Mouse (Mus musculus): ENCODE measurements at regions not wholly inside any gene's neighbourhood (a gene's known extent, or its start where the extent isn't known, plus 50 kb on each side); places are given as distances from the start of the nearest gene placed in this dataset.

GRCm38 (mm10) chr4:125765171-125765570 is 259.2 kb upstream of the Csf3r start:
- no peak for DNase-seq (ENCODE audit: extremely low spot score, low spot score)

DNA sequence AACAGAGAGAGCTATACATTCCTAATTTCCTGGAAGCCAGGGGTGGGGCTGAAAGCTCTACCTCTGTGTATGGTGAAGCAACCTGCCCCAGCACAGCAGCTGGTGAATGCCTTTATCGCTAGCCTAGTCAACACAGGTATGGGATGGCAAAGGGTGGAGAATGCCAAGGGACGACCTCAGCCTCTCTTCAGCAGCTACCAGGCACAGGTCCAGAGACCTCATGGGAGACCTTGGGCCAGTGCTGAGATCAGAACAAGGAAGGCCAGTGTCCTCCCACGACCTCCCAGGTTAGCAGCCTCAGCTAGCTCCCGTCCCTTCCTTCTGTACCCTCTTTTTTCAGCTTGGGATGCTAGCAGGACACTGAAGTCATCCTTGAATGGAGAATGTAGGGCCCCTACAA is 247.2 kb upstream of the Csf3r start:
- no peak for DNase-seq (ENCODE audit: extremely low spot score, low spot score)

- no peak for DNase-seq (ENCODE audit: extremely low spot score, low spot score)
Observed at GRCm38 (mm10) chr4:125780113-125780512, 244.2 kb upstream of the Csf3r start.

DNA sequence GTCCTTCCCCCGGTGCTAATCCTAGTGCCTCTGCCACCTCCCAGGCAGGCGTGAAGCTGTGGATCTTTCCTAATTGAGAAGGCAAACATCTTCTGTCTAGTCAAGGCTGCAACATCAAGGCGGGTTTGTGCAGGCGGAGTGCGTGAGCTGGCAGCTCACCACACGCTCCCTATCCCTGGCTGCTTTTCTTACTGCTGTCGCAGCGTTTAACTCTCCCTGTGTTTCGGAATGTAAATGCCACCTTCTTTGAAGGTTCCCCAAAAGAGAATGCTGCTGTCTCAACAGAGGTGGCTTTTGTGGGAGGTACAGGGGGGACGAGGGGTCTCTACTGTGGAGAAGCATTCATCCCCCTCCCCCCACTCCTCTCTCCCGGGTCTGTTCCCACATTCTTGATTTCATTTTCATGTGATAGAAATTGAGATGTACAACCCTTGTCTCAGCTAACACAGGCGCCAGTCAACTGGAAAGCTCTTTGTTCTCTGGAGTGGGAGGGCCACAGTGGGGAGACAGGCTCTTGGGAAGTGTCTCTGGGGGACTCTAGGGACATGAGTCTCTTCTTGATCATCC is 243.3 kb upstream of the Csf3r start:
- DNase-seq (ENCODE audit: extremely low spot score, low spot score) = no peak

- no peak for DNase-seq (ENCODE audit: extremely low spot score, low spot score)
Observed at GRCm38 (mm10) chr4:125782346-125782745, 242.0 kb upstream of the Csf3r start.

GRCm38 (mm10) chr4:125786083-125786482 is 238.3 kb upstream of the Csf3r start:
- DNase-seq (ENCODE audit: extremely low spot score, low spot score) = no peak

DNA sequence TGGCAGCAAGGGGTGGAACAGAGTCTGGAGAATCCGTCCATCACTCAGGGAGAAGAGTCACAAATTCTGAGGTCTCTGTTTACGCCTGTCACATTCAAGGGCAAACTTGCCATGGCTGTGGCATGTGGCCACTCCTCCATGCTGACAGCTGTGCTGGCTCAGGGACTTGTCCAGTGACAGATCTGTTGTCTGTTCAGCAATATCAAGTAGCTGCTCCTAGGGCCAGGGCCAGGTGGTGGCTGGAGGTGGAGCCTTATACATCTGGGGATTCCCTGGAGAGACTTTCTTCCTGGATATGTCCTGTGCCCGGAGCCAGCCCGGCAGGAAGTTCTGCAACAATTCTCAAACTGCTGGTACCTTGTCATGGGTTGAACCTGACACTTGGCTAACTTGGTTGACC is 229.7 kb upstream of the Csf3r start:
- no peak for DNase-seq (ENCODE audit: extremely low spot score, low spot score)

DNA sequence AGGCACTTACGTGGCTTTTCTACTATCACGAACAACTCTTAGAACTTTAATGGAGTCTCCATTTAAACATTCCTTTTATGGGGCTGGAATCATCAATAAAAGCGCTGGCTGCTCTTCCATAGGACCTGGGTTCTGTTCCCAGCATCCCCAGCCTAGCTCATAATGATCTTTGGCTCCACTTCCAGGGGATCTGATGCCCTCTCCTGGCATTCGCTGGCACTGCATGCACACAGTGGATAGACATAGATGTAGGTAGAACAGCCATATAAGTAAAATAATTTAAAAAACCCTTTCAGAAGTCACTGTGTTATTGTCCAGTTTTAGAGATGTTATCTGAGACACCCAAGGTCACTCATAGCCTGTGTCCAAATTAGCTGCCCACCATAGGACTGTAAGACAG is 216.4 kb upstream of the Csf3r start:
- no peak for DNase-seq (ENCODE audit: extremely low spot score, low spot score)

DNA sequence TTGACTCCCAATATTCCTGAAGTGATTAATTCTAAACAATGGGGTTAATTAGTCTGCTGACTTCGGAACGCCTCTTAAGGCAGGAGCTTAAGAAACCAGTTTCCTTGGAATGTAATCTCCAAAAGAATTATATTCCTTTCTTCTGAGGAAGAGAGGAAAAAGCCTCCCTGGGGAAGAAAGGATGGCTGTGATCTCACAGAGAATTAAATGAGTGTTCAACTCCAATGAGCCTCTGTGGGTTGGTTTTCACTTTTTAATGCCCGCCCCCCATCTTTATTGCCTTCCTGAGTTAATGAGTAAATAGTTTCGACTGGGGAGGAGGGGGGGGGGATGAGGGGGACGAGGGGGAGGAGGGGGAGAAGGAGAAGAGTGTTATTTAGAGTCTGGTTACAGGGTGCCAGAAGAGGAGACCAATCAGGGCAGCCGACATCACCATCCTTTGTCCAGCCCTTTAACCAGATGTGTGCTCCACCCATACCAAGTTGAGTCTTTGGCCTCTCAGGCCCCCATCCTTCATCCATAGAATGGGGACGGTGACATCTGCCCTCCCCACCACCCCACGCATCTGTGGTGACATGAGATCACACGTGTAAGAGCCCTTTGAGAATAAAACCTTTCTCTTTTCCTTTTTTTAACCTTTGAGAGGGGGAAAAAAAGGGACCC is 214.8 kb upstream of the Csf3r start:
- no peak for DNase-seq (ENCODE audit: extremely low spot score, low spot score)

GRCm38 (mm10) chr4:125810247-125810646 is 214.1 kb upstream of the Csf3r start:
- DNase-seq (ENCODE audit: extremely low spot score, low spot score) = no peak

GRCm38 (mm10) chr4:125814311-125814710 is 210.0 kb upstream of the Csf3r start:
- DNase-seq (ENCODE audit: extremely low spot score, low spot score) = no peak

DNA sequence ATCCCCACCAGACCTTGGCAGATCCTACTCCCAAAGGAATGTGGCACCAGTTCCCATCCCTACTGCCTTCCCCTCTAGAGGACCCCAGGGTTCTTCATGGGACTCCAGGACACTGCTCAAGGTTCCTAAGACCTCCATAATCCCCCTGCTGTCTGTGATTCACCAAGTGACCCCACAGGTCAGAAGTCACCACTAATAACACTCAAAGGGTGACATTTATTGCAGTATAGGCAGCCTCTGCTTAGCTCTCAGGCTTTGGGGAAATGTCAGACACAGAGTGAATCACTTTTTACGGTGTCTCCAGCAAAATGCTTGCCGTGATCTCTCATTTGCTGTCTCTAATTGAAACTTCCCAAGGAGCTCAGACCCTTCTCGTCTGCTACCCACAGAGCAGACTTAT is 209.1 kb upstream of the Csf3r start:
- no peak for DNase-seq (ENCODE audit: extremely low spot score, low spot score)

GRCm38 (mm10) chr4:125824525-125824924 is 199.8 kb upstream of the Csf3r start:
- DNase-seq (ENCODE audit: extremely low spot score, low spot score) = no peak

GRCm38 (mm10) chr4:125826416-125826815 is 197.9 kb upstream of the Csf3r start:
- DNase-seq (ENCODE audit: extremely low spot score, low spot score) = no peak

DNA sequence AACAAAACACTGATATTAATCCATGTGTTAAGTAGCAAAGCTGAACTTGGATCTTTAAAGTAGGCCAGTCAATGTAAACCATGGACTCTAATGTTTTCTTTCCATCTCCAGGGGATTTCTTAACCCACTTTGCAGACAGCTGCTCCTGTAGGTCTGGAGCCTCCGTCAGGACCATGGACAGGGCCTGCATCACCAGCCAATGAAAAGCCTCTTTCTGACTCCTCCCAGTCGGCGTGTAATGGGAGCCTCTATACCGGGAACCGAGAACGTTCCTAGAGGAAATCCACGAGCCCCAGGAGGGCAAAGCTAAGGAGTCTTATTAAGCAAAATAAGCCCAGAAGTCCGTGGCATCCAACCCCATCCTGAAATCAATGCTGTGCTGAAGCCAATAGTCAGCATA is 189.1 kb upstream of the Csf3r start:
- DNase-seq (ENCODE audit: extremely low spot score, low spot score) = peak; percentile 81

DNA sequence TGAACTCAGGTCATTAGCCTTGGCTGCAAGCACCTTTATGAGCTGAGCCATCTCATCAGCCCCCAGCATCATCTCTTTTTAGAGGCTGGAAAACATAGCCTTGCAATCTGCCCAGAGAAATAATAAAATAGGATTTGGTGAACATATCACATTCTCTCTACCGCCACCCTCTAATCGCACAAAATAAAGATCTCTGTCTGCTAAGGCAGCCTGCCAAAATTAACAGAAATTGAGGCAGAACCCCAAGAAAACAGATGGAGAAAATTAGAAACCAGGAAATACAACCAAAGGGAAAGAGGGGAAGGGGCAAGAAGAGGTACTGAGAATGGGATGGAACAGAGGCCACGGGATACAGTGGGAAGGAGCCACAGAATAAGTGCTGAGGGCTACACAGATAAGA is 176.8 kb upstream of the Csf3r start:
- no peak for DNase-seq (ENCODE audit: extremely low spot score, low spot score)

DNA sequence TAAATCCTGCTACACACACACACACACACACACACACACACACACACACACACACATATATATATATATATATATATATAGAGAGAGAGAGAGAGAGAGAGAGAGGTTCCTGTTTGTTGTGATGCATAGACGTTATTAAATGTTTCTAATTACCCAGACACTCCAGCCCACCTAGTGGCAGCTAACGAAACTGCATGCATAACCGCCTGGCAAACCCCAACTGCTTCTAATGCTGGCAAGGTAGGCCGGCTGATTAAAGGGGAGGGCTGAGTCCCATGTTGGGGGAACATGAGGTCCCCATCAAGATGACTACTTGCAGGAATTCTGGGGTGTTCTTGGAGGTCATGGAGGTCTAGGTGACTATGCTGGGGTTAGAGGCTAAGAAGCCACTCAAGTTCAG is 174.1 kb upstream of the Csf3r start:
- peak; percentile 55 for DNase-seq (ENCODE audit: extremely low spot score, low spot score)

DNA sequence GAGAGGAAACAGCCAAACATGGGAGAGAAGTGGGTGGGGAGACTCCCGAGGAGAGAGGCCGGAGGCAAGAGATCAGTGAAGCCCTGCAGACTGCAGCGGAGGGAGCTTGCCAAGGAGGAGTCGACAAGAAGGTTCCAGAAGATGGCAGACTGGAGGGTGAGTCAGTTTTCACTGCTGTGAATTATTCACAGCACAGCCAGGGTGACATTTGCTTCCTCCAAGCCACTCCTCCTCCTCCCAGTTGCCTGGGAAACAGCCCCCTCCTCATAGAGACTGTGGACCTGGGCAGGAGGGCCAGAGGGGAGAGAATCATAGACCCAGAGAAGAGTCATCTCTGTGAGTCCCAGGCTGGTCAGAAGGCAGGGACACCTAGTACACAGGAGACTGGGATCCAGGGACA is 171.8 kb upstream of the Csf3r start:
- DNase-seq (ENCODE audit: extremely low spot score, low spot score) = no peak

DNA sequence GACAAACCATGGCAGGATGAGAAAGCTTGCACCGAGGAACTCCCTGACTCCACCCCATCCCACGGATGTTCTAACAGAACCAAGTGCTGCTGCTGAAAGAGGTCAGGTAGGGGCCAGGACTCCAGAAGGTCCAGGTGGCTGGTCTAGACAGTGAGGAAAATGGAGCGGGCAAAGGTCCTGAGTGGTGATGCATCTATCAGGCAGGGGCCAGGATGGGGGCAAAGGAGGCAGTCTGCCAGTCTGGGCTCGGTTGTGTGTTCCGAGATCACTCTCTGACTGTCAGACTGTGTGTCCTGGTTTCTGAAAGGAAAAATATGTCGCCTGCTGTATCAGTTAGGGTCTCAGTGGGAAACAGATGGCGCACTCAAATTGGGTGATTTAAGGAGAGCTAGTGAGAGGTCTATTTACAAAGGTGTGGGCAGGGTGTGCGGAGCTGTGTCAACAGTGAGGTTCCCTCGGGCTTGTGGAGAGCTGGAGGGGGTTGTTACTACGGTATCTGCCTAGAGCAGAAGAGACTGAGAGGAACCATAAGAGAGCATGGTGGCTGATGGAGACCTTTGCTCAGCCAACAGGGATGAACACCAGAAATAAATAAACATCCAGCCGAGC is 168.3 kb upstream of the Csf3r start:
- no peak for DNase-seq (ENCODE audit: extremely low spot score, low spot score)

- DNase-seq (ENCODE audit: extremely low spot score, low spot score) = no peak
Observed at GRCm38 (mm10) chr4:125856781-125857180, 167.6 kb upstream of the Csf3r start.

GRCm38 (mm10) chr4:125865057-125865456 is 159.3 kb upstream of the Csf3r start:
- DNase-seq (ENCODE audit: extremely low spot score, low spot score) = no peak

GRCm38 (mm10) chr4:125865728-125866127 is 158.6 kb upstream of the Csf3r start:
- no peak for DNase-seq (ENCODE audit: extremely low spot score, low spot score)

DNA sequence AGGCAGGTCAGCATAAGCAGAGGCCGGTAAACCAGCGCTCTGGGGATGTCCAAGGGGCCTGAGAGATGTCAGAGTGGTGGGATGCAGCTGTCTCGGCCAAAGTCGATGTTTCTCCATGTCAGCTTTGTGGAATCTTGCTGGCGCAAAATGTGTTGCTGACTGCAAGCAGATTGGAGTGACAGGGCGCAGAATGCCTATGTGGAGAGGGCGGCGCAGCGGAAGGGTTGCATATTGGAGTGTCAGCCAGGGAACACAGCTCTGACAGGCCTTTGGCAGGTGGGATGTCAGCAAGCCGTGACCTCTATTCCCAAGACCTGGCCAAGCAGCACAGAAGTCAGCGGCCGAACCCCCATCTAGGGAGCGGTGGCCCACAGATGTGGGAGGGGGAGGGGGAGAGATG is 153.1 kb upstream of the Csf3r start:
- no peak for DNase-seq (ENCODE audit: extremely low spot score, low spot score)
